Mouse (Mus musculus) kidney, adult 2 months (tissue): Measurements from ENCODE around the gene Dennd4a.

Experiments
- CTCF ChIP-seq: fragments of 200-500 bp; conservative IDR thresholded peaks from 2 replicates; pipeline ENCODE4 v1.5.1; 2011; ENCODE audit warnings: low read depth, mild to moderate bottlenecking, control low read depth, low read length, moderate library complexity, mixed read lengths; ENCODE audit not compliant: insufficient read depth, insufficient read length
- POLR2A ChIP-seq: fragments of 200-500 bp; IDR thresholded peaks from one replicate; pipeline ENCODE4 v1.6.1; 2011; ENCODE audit warnings: low read depth, low read length, control low read depth

DNA sequence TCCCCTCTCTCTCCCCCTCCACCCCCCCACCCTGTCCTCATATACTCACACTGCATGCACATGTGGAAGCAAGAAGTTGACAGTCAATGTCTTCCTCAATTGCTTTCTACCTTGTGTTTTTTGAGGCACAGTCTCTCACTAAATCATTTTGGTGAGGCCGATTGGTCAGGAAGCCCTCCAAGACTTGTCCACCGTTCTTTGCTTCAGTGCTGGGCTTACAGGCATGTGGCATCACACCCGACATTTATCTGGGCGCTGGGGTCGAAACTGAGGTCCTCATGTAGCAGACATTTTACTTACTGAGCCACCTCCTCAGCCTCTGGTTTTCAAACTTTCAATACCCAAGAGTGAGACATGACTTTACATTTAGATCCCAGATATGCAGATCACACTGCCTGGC, 8.6 kb upstream of the Dennd4a start:
- no peak for TF ChIP-seq POLR2A
- TF ChIP-seq CTCF: no peak
